Mouse (Mus musculus) left cerebral cortex, adult 2 months (tissue): ENCODE measurements around the gene Tnrc6c. TPM values are rescaled to one million over a fixed set of nuclear protein-coding genes. Genes with fewer than 3 reads are reported as not detected.
"Not testable (repeated sequence)": the region's sequence is repeated elsewhere in the genome, so short reads cannot be mapped to it uniquely, and the experiment has no call there.

Experiments
- DNase-seq, 2 experiments: peaks; one replicate each; pipeline ENCODE4 v3.0.0; 2021 to 2022; ENCODE audit warnings: low spot score in 2 of 2, mixed read lengths in 1 of 2; ENCODE audit errors: extremely low spot score in 1 of 2
- H3K27ac ChIP-seq: fragments of 200-600 bp; 2 replicates; pipeline ENCODE4 v1.8.1; 2022
- H3K4me3 ChIP-seq: fragments of 200-600 bp; 2 replicates; pipeline ENCODE4 v1.8.1; 2022
- CTCF ChIP-seq: fragments of 200-600 bp; IDR thresholded peaks from 2 replicates; pipeline ENCODE4 v1.8.1; 2022; ENCODE audit warnings: antibody characterized with exemption, mild to moderate bottlenecking, moderate library complexity
- intact Hi-C: fragments of 180-260 bp; cut with DNase I; formaldehyde crosslinking; loops from one replicate; pipeline ENCODE4 v1.15.1; 2025
- total RNA-seq, 2 experiments: library from RNA; stranded (reverse); gene quantifications; 2 replicates each; pipeline ENCODE4 v1.2.3; 2021

The Tnrc6c gene
- total RNA-seq, 2 experiments from 2014 or later = 58.5 to 62.9 TPM

GRCm38 (mm10) chr11:117778851-117779433 is 124.9 kb downstream of the Tnrc6c start:
- Histone ChIP-seq H3K4me3 (no peak overlapping the region), H3K27ac (peak overlapping the region; percentile 85)
- no peak for TF ChIP-seq CTCF
- intact Hi-C loops = no loop called here
- no peak for DNase-seq

DNA sequence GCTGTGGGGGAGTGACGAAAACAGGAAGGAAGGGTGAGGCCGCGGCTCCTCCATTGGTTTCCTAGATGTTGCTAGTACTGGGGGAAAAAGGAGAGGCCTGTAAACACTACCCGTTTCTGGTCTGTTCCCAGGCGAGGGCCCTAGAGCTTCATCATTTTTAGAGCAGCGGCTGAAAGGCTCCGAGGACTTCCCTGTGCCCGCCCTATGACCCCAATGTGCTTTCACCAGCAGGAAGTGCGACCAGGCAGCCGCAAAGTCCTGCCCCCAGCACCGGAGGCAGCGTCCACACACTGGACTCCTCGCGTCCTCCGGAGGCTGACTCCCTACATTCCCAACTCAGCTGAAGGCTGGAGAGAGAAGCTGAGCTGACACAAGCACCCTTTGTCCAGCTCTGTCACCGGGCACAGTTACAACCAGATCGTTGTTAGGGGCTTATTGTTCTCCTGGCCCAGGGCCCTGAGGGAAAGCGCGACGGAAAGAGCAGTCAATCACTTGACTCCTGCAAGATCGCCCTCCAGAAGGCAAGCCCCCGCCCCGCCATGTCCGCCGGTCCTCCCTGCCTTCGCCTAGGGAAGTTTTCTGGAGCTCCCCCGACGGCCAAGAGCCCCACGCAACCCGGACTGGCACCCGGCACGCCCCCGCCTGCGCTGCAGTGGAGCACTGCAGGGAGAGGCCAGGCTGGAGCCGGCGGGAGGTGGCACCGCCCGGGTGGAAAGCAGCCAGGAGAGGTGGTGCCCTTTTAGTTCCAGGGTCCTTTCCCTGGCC is 125.5 kb downstream of the Tnrc6c start:
- TF ChIP-seq CTCF = no peak
- DNase-seq = no peak
- Histone ChIP-seq H3K27ac (peak overlapping the region; percentile 85), H3K4me3 (peak overlapping the region; percentile 44)
- intact Hi-C loops = no loop called here

DNA sequence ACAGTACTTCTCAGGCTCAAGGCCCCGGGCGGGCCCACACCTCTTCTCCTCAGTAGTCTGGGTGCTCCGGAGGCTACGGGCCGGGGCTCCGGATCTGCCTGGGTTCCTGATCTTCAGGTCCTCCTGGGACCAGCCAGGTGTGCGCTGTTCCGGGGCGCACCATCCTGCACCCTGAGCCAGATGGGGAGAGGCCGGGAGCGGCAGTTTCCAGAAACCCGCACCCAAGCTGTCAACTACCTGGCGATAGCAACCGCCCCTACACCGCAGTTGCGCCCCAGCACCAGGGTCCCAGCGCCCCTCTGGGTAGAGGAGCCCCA is 126.1 kb downstream of the Tnrc6c start:
- intact Hi-C loops = no loop called here
- Histone ChIP-seq H3K4me3 (peak overlapping the region; percentile 44), H3K27ac (peak overlapping the region; percentile 85)
- no peak for DNase-seq
- no peak for TF ChIP-seq CTCF

- no peak; the same call in 1 of the 2 replicates for TF ChIP-seq CTCF
- intact Hi-C loops = no loop called here
- peak overlapping the region; percentile 85 for H3K27ac ChIP-seq
- no peak for DNase-seq
- peak overlapping the region; percentile 44 for H3K4me3 ChIP-seq
These were observed 126.6 kb downstream of the Tnrc6c start for GRCm38 (mm10) chr11:117780582-117781111.

DNA sequence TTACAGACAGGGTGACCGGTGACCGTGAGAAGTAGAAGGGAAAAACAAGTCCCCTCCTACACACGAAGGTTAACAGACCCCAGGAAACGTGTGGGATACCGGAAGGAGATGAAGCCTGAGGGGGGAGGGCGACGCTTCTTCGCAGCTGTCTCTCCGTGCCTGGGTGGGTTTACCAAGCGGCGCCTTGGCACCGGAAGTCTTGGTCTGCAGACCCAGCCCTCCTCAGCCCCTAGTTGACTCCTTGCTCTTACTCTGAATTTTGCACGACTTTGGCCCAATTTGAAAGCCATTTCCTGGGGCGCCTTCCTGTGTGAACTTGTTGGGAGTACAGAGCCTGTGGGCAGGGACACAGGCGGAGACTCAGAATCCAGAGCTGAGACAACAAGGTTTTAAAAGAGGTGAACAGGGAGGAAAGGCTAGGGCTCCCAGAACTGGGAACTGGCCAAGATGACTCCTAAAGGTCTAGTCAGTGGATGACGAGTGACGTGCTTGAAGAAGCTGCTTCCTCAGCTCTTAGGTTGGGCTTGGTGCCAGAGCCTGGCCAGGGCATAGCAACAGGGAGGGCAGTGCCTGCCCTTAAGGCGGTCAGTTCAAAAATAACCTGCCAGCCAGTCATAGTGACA is 127.2 kb downstream of the Tnrc6c start:
- no peak overlapping the region; the same call in 1 of the 2 replicates for H3K27ac ChIP-seq
- intact Hi-C loops = no loop called here
- no peak for DNase-seq

GRCm38 (mm10) chr11:117781993-117782704 is 128.1 kb downstream of the Tnrc6c start, which contains the start of the genes Tmc8 and Tmc6:
Gene Tmc8, plus strand, starts transcription at chr11:117782076.
Gene Tmc6, minus strand, starts transcription at chr11:117782198.
- Histone ChIP-seq H3K4me3 (peak within 1 kb of the TSS; percentile 20), H3K27ac (peak within 1 kb of the TSS; percentile 21; the same call in 1 of the 2 replicates)
- TF ChIP-seq CTCF = no peak
- DNase-seq = no peak
- intact Hi-C loops = no loop called here

More for the DNA sequence above, 127.2 kb downstream of the Tnrc6c start:
- no peak for TF ChIP-seq CTCF
- H3K4me3 ChIP-seq = no peak overlapping the region

DNA sequence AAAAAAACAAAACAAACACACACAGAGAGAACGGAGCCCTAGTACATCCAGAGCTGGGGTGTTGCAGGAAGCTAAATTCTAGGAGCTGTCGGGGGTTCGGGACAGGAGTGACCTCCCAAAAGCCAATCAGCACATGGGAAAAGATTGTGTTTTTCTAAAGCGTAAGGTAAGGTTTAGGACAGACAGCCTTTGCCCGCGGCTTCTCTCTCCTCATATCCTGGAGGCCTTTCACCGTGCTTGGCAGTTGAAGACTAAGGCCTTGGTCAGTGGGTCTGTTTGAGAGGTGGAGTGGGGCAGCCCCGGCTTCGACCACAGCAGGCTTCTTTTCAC is 128.6 kb downstream of the Tnrc6c start:
- intact Hi-C loops = no loop called here
- no peak for DNase-seq
- TF ChIP-seq CTCF = no peak
- Histone ChIP-seq H3K4me3 (peak overlapping the region; percentile 20; the same call in 1 of the 2 replicates), H3K27ac (no peak overlapping the region)

DNA sequence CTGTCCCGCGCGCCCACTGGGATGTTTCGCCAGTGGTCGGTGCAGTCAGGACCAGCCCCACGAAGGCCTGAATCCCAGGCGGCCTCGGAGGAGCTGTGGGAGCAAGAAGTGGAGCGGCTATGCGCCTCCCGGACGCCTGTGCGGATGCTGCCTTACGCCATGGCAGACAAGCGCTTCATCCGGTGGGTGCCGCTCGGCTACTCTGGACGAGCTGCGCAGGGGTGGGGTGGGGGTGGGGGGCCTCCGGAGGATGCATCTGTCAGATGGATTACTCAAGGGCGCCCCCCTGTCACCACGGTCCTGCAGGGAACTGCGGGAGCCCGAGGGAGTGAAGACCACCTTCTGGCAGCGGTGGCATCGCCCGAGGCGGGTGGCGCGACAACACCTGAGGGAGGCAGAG is 129.0 kb downstream of the Tnrc6c start:
- peak in 1 of 2 experiments; percentile 50 for DNase-seq
- TF ChIP-seq CTCF = peak; percentile 78
- Histone ChIP-seq H3K4me3 (peak overlapping the region; percentile 20), H3K27ac (no peak overlapping the region)
- intact Hi-C loops = no loop called here

DNA sequence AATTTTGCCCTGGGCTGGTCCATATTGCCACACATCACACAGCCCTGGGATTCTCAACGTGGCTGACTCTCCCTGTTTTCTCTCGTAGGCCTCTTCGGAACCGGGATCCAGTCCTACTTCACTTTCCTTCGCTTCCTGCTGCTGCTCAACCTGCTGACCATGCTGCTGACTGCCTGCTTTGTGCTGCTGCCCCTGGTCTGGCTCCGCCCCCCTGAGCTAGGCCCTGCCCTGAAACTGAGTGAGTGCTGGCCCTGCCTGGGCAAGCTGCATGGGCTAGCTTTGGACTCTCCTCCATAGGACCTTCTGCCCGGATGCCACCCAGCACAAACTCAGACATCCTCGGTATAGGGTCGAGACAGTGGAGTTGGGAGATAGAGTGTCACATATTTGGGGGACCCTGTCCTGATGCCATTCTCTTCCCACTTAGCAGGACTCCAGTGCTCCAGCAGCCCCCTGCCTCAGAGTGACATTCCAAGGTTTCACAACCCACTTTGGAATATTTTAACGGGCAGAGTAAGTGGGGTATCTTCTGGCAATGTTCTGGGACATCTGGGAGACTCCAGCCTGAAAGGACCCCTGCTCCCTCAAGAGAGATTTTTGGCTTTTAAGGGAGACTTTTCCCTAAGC is 129.7 kb downstream of the Tnrc6c start:
- H3K4me3 ChIP-seq = no peak overlapping the region
- no peak for TF ChIP-seq CTCF
- no peak overlapping the region for H3K27ac ChIP-seq
- no peak for DNase-seq
- intact Hi-C loops = loop anchor here (2.0 kb wide), 1 partner anchor 71 kb away; no protein-coding TSS in a partner anchor

DNA sequence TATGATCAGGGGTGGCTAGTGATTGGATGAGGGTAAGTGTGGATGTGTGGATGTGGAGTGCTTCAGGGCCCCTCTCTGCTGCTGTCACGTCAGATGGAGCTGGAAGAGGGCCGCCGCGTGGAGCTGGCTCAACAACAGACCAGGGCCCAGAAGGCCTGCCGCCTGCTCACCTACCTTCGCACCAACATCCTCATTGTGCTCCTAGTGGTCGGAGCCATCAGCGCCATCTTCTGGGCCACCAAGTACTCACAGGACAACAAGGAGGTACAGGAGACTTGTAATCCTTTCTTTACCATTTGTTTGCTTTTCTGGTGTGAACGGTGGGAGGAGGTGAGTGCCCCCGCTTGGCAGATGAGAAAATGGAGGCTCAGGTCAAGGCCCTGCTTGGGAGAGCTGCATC is 132.2 kb downstream of the Tnrc6c start:
- peak in 1 of 2 experiments; percentile 56 for DNase-seq
- intact Hi-C loops = no loop called here
- no peak overlapping the region for H3K27ac ChIP-seq
- no peak overlapping the region for H3K4me3 ChIP-seq
- peak; percentile 68 for TF ChIP-seq CTCF

DNA sequence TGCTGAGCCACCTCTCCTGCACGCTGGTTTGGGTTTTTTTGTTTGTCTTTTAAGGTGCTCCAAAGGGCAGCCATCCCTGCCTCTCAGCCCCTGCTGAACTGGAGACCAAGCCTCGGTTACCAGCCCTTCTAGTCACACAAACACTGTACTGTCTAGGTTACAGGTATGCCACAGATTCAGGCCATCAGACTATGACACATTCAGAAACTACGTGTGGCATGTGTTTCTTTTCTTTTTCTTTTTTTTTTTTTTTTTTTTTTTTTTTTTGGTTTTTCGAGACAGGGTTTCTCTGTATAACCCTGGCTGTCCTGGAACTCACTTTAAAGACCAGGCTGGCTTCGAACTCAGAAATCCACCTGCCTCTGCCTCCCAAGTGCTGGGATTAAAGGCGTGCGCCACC is 134.4 kb downstream of the Tnrc6c start:
- H3K27ac ChIP-seq, intact Hi-C loops, H3K4me3 ChIP-seq, DNase-seq: not testable (repeated sequence)
